16 mouse cellular contexts compared by ENCODE assay signal in the genomic region with DNA sequence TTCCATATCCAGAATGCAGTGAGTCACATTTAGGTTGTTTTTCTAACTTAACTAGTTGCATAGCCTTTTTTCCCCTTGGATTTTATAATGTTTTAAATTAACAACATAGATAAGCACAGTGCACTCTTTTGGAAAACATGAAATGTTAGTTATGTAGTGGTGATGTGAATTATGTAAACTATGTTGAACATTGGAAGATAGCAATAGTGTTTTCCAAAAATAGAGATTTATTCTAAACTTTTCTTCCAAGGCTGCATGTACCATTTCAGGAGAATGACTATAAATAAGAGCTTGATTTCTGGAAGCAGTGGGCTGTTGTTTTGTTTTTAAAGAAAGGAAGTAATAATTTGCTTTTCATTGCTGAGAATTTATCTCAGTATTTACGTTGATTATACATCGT.
"Had no signal": no experiment of that assay in that cellular context is flagged by ENCODE, and none has a peak within 500 bp of the region (broad histone marks: within the 10 kb centered on the region; RNA-seq: fewer than 3 reads in every experiment).

No protein-coding gene starts in this region.

- H3K4me2 ChIP-seq: neural tube, embryonic 13.5 days; neural tube, embryonic 15.5 days; stomach, embryonic 15.5 days had no signal

- H3K9me3 ChIP-seq: neural tube, embryonic 13.5 days; neural tube, embryonic 15.5 days; stomach, embryonic 15.5 days had no signal

- H3K36me3 ChIP-seq: stomach, embryonic 15.5 days had no signal

- H3K9ac ChIP-seq: neural tube, embryonic 13.5 days; neural tube, embryonic 15.5 days; stomach, embryonic 15.5 days had no signal

- H3K4me3 ChIP-seq: neural tube, embryonic 13.5 days; neural tube, embryonic 15.5 days; stomach, embryonic 15.5 days had no signal

- H3K27me3 ChIP-seq: neural tube, embryonic 13.5 days; neural tube, embryonic 15.5 days; stomach, embryonic 15.5 days had no signal

- H3K4me1 ChIP-seq: neural tube, embryonic 13.5 days; neural tube, embryonic 15.5 days; stomach, embryonic 15.5 days had no signal

- H3K27ac ChIP-seq: neural tube, embryonic 13.5 days; neural tube, embryonic 15.5 days; stomach, embryonic 15.5 days; stomach, postnatal 0 days had no signal

- DNase-seq: retina, postnatal 1 day; right cerebral cortex, adult 18-20 months; right cerebral cortex, postnatal 14 days; right cerebral cortex, postnatal 25 days; right cerebral cortex, postnatal 4 days; spleen, adult 18-20 months; thymus, adult 18-20 months; thymus, adult 2 months; thymus, postnatal 14 days; thymus, postnatal 25 days; thymus, postnatal 36 days; thymus, postnatal 4 days had no signal
